Mouse (Mus musculus): ENCODE measurements around the gene Lypd3.

GRCm38 (mm10) chr7:24628685-24629610 is 7.4 kb upstream of the Lypd3 start:
- no peak for TF ChIP-seq CTCF (IDR thresholded peaks at IDR 0.05; ENCODE audit: low read depth, low read length)
- no peak for TF ChIP-seq EP300 (IDR thresholded peaks at IDR 0.05; ENCODE audit: insufficient read depth, low read depth, low read length)
